Mouse (Mus musculus) gastrocnemius, postnatal 36 days (tissue): ENCODE measurements around the gene Cdkl1. TPM values are rescaled to one million over a fixed set of nuclear protein-coding genes. Genes with fewer than 3 reads are reported as not detected.
A peak's percentile ranks its signal among the peaks of the same experiment; 100 is the strongest.

ENCODE experiments used
- DNase-seq, 2 experiments: peaks; one replicate each; pipeline ENCODE4 v3.0.0; 2022
- intact Hi-C: fragments of 180-260 bp; cut with DNase I; formaldehyde crosslinking; loops from one replicate; pipeline ENCODE4 v1.15.1; 2025
- long read RNA-seq, 2 experiments: library from polyadenylated mRNA; stranded (forward); transcript quantifications; one replicate each; pipeline ENCODE4 v2.0.0; 2021
- total RNA-seq, 2 experiments: library from RNA; stranded (reverse); gene quantifications; 2 replicates each; pipeline ENCODE4 v1.2.3; 2021

The Cdkl1 gene
- total RNA-seq: under 1 TPM; 0.54 to 0.94 TPM
- long read RNA-seq, experiment 1: 0 reads
- long read RNA-seq, experiment 2: 0 reads

DNA sequence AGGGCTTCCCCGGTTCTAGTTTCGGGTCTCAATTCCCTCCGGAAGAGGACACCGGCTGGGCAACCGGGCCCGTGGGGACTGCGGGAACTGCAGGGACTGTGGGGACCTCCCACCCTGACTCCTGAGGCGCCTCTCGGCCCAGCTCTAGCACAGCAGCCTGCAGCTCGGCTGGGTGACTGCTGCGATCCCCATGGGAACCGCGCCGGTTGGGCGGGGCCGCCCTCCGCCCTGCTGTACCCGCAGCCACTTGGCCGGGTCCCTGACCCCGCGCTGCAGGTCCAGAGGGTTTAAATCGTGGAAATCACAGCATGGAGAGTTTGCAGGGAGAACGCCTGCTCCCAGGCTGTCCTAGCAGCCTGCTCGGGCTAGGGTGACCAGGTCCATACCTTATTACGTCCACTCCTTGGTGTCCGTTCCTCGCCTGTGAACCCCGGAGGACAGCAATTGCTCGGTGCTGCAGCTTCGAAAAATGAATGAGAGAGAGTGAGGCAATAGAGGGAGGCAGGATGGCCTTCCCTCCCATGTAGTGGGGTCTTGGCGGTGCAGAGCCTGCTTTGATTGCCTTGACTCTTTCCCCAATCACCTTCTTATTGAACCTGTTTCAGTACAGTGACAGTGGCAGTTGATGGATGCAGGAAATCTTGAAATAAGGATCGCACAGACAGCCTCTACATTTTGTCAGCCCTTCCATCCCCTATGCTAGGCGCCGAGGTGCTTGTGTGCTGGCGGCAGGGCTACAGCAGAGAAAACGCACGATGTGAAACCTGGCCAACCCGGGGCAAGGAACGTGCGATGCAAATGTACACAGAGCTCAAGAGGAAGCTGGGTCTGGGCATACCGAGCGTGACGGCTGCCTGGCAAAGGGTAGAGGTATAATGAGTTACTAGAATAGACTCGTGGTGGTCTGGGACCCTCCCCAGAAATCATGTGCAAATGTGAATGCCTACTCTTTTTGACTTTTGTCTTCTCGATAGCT lies at the start of gene Cdkl1:
Gene Cdkl1 (minus strand): TSS at position 738 of the 976 bp plus-strand sequence.
- peak; percentile 29 to 36 for DNase-seq
- intact Hi-C loops: no loop called here

DNA sequence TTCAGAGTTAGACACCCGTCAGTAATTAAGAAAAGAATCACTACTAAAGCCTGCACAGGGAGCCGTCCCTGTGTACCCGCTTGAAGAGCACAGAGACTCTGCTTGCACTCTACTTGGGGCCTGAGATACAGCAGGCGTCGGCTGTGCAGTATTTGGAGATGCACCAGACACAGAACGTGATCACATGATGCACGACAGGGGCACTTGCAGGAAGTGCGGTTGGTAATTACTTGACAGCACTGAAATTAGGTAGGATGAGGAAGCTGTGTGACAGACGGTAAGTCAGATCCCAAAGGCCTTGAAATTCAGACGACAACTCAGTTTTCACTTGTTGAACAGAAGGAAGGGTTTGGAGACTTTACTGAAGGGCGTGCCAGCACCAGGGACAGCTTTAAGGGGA lies 47.3 kb upstream of the Cdkl1 start:
- DNase-seq: no peak
- intact Hi-C loops: no loop called here

DNA sequence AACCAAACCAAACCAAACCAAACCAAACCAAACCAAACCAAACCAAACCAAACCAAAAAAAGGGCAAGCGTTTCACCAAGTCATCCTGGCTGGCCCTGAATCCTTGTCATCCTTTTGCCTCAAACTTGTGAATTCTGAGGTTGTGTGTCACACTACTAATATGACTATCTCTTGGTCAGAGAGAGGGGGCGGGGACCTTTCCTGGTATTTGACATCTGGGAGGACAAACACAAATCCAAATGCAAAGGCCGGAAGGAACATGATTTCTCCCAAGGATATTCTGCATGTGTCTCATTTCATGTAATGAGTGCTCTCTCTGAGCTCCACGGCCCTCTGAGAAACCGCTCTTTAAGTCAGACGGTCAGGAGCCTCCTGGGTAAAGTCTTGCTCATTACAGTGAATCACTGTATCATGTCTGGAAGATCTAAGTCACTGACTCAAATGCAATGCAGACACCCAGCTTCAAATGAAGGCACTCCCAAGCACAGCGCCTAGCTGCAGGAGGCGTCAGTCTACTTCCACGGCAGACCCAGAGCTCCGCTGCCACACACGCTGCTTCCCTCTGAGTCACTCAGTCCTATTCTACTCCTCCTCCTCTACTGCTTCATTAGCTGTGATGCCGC lies 43.0 kb upstream of the Cdkl1 start:
- intact Hi-C loops: no loop called here

DNA sequence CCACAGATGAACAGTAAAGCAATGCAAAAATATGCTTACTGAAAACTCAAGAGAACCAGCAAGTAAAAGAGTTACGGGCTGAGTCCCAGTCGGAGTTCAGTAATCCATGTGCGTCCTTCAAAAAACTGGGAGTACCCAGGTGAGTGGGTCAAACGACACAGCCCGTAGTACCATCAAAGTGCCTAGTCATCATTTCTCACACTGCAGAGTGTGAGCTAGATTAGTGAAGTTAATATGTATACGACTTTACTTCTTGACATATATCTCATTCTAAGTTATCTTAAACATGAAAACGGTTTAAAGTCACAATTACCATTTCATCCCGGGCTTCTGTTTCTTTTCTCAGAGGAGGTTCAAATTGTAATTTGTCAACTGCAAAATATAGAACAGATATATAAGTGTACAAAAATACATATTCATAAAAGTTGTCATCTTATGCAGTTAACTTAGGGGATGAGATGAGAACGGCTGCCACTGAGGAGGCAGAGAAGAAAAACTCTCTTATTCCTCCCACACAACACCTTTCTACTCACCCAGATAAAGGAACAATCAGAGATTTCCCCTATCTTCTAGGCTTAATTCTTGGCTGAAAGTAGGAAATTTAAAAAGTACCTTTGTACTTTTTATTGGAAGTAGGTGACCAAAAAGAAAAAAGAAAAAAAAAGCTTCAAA lies 40.3 kb upstream of the Cdkl1 start:
- intact Hi-C loops: no loop called here
- DNase-seq: no peak

More for the DNA sequence above, 43.0 kb upstream of the Cdkl1 start:
- no peak for DNase-seq

DNA sequence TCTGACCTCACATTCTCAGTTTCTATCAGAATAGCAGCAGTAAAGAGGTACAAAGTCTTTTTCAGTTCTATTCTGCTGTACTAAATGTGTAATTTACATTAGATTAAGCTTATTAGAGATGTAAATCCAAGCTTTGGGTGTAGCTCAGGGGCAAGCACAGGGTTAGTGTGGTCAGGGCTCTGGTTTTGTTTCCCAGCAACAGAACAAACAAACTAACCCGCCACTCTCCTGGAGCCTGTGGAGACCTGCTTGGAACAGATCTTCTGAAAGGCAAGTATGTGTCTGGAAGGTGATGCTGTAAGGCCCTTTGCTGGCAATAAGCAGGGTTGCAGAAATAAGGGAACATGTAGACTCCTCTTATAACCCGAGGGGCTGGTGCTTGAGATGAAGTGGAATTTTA lies 37.1 kb upstream of the Cdkl1 start:
- intact Hi-C loops: no loop called here
- DNase-seq: no peak

DNA sequence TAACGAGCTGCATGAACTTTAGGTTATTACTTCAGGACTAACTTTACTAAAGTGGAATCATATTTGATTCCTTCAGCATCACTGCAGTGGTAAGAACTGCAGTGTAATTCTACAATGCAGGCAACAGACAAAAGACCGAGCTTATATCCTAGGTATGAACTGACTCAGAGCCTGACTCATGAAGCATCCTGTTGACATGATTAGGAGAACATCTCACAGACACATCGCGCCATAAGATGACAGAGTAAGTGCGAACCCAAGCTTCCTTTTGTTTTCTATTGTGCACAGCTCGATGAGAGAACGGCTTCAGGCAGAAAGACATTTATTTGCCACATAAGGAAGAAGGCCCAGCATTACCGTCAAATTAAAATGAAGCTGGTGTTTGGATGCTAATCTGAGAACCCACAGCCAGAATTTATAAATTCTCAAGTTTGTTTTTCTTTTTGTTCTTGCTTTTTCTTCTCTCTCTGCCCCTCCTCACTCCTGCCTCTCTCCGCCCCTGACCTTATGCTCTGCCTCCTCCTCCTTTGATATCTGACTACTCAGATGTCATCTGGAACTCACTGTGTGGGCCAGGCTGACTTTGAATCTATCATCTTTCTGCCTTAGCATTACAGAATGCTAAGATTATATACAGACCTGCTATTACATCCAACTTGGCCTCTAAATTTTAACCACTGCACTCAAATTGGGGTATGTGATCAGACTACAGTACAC lies 34.0 kb upstream of the Cdkl1 start:
- intact Hi-C loops: no loop called here
- DNase-seq: no peak

DNA sequence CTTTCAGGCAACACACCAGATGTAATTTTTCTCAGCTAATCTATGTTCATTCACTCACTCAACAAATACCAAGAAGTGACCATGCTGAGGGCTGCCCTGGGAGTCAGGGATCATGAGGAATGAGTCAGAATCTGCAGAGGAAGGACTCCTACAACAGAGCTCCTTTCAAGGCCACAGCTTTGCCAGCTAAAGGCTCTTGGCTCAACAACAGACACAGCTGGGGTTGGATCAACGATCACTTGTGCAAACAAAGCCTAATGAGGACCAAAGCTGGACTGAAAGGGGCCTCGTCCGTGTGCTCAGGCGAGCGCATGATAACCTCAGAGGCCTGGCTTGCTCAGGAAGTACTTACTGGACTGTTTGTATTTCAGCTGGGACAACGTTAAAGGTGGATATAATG lies 23.2 kb upstream of the Cdkl1 start:
- intact Hi-C loops: no loop called here
- DNase-seq: peak; percentile 24 to 25

DNA sequence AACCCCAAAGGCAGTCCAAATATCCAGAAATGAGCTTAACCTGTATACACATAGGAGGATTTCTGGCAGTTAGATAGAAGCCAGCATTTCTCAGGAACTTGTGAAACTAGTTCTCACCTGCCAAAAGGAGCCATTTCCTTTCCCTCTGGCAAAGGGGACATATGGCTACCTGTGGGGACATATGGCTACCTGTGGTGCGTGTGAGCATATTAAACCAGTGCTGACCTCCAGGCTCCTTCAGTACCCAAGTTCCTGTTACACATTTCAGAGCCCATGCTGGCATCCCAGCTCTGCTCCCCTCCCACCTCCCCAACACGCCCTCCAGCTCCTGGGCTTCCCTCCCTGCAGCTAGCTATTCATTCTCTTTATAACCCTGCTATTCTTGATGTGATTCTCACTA lies 22.5 kb upstream of the Cdkl1 start:
- intact Hi-C loops: no loop called here
- no peak for DNase-seq

DNA sequence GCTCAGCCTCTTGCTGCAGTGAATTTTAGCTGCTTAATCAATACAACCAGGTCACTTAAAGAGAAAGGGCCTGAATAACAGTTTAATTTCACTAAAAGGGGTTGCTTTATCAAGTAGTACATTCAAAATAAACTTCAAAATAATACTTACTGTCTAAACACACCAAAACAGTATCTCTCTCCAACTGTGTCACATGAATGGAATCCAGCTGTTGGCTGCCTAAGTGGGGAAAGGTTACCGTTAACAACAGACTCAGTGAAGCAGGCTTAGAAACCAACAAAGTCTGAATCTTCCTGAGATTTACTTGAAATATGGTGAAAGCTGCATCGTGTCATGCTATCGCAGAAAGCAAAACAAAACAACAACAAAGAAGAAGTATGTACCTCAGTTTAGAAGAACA lies 21.9 kb upstream of the Cdkl1 start:
- DNase-seq: peak in 1 of 2 experiments; percentile 15
- intact Hi-C loops: no loop called here

DNA sequence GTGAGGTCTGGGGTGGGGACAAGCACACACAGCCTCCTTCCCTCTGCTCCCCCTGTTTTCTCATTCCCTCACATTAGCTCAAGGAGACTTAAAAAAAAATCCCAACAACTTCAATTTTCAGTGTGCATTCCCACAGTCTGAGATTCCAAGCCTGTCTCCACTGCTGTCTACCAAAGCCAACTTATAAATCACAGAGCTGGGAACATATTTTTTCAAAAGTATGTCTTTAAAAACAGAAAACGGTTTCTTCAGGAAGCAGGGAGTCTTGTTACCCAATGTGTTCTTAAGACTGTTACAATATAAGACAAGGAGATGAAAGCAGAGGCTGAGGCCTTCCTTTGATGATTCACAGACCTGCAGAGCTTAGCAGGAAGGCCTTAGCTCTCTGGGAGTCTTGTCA lies 20.9 kb upstream of the Cdkl1 start:
- no peak for DNase-seq
- intact Hi-C loops: no loop called here

DNA sequence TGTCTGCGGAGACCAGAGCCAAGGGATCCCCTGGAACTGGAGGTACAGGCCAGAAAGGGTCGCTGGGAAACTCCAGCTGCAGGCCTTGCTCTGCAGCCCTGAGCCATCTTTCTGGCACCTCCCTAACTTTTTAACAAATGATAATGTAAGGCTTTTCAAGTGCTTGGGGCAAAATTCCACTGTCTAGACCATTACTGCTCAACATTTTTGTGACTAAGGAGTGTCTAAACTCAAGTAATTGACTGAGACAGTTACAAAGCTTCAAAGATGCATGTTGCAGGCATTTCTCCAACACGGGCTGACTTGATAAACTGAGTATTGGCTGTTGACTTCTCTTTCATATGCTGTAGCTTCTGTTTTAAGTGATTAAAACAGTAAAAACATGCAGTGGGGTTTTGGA lies 18.4 kb upstream of the Cdkl1 start:
- intact Hi-C loops: no loop called here

DNA sequence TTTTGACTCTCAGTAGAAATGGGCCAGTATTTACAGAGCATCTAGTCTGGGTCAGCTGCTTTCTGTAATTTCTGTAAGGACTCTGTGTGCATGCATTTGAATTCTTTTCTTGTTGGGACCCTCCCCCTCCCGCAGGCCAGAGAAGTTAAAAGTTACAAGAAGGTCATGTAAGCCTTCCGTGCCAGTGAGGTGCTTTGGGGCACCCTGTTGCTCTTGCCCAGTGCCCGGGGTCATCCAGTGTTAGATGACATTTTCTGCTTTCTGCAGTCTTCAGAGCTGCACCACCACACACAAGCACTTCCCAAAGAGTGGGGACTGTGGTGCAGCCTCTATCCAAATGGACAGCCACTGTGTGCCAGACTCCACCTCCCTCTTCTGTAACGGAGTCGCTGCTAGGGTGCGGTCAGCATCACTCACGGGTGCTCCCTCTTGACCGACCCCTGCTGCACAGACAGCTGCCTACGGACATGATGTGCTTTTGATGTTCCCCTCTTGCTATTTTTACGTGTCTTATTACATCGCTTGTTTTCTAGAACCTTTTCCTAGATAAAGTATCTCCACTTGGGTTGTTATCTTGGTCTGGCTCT lies 16.4 kb upstream of the Cdkl1 start:
- intact Hi-C loops: no loop called here
- no peak for DNase-seq

More for the DNA sequence above, 18.4 kb upstream of the Cdkl1 start:
- no peak for DNase-seq

DNA sequence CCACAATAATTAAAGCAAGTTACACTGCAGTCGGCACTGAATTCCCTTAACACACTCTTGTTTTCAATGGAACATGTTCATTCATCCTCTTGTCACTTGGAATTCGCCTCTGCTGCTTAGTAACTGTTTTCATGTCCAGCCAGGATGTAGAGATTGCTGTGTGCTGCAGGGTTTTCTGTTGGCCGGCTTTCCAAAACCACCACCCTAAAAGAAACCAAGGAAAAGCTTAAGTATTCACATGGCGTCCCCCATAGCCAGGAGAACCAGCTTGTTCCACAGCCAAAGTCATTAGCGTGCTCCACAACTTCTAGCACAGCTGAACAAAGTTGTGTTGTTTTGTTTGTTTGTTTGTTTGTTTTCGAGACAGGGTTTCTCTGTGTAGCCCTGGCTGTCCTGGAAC lies 14.1 kb upstream of the Cdkl1 start:
- intact Hi-C loops: no loop called here
- DNase-seq: no peak

DNA sequence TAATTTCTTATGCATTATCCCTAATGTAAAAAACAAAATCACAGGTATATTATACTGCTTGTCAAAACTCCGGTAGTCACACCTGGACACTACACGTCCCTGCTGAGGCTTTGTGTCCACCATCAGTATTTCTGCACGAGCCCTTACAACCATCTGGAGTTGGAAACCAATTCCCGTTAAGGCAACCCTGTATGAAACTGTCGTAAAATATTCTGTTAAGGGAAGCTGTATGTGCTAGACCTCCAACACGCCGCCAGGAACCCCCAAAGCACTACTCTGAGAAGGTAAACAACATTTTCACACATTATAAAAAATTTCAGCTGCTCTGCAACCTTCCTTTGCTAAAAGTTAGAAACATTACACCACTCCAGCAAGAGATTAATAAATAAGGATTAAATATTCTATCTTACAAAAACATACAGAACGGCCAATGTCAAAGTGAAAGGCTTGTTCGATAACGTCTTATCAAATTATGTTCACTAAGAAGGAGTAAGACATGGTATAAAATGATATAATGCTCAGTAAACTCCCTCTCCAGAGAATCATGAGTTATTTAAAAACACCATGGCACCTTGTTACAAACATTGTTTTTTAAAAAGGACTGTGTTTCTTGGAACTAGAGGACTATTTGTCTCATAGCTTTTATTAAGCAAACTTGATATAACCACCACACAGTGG lies 13.5 kb upstream of the Cdkl1 start:
- intact Hi-C loops: no loop called here
- DNase-seq: no peak

DNA sequence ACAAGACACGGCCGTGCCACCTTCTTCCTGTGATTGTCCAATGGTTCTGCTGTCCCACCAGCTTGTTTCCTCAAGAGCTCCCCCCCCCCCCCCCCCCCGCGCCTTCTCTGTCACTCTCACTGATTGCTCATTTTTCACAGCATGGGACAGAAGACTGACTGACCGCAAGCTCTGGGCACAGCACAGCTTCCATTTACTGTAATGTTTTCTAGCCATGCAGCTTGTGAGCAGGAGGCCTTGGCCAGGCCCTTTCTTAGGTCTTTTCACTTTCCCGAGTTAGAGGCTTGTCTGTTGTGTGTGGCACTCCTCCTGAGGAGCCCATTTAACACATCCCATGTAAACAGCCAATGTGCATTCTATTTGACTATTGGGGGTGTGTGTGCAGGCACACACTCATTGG lies 12.1 kb upstream of the Cdkl1 start:
- intact Hi-C loops: no loop called here
- DNase-seq: no peak

DNA sequence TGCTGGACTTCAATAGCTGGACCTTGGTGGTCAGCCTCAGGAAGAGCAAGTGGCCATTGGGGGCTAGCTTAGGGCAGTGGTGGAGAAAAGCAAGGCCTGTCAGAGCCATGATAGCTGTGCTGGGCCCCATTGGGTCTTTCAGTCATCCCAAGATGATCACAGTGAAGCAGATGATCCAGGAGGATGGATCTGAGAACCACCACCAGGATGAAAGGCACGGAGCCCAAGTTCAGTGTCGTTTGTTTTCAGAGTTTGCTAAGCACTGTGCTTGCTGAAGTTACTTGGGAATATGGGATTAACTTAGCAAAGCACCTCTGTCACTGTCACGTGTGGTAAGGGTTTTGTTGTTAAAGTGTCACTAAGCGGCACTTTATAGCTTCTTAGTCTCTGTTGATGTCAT lies 9.5 kb upstream of the Cdkl1 start:
- intact Hi-C loops: no loop called here
- no peak for DNase-seq

DNA sequence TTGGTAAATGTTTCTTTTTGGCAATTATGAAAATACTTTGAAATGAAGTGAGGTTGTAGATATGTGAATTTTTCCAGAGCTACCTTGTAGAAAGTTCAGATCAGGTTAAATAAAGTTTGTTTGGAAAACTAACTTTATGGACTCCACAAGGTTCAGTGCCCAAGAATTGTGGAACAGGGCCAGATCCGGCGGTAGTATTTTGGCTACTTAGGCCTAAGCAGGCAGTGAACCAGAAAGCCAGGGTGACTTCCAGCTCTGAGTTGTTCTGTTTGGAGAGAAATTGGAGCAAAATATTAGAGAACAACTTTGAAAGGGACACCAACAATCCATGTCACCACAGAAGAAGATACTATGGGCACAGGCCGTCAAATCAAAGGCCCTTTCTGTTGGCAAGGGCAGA lies 5.2 kb upstream of the Cdkl1 start:
- intact Hi-C loops: no loop called here
- DNase-seq: no peak

DNA sequence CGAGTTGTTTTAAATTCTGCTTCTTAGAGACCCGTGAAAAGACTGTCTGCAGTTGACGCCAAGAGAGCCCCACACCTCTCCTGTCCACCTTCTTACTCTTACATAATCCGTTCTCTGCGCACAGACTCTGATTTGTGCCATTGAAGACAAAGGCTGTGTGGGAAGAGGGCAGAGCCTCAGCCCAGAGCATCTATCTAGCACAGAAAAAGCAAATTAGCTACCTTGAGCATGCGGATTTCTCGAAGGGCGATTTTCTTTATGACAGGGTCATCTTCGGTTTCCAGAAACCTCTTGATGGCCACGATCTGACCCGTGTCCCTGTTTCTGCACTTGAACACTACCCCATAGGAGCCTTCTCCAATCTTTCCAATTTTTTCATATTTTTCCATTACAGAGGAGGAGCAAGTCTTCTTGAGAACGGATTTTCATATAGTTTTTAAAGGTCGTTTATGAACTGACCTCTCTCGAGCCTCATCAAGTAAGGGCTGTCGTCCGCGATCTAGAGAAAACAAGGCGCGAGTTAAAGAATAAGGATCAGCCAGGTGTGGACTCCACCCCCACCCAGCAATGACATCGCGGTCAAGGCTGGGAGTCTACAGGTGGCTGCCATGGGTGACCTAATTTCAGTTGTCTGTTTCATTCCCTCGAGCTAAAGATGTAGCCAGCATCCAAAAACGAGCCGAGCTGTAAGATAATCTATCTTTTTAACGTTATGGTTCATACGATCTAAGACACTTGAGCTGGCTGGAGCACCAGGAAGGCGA lies 1.1 kb downstream of the Cdkl1 start:
- DNase-seq: no peak
- intact Hi-C loops: no loop called here

DNA sequence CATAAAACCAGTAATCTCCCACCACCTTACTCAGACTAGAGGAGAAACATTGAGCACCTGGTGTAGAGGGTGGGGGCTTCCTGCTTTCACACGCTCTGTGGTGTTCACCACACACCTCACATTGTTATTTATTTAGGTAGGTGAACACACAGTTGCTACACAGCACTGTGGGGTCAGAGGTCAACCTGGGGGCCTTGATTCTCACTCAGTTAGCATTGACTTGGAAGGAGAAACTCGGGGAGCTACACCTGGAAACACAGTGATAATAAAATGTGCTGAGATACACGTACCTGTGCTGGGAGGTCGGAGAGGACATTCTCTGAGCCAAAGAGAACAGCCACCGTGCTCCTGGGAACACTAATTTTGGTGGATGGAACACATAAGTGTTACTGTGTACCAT lies 2.7 kb downstream of the Cdkl1 start:
- no peak for DNase-seq
- intact Hi-C loops: no loop called here
